Mouse (Mus musculus) heart, postnatal 0 days (tissue): ENCODE measurements at regions not wholly inside any gene's neighbourhood (a gene's known extent, or its start where the extent isn't known, plus 50 kb on each side); places are given as distances from the start of the nearest gene placed in this dataset.

Source experiments
- CTCF ChIP-seq: IDR thresholded peaks from 2 replicates; pipeline ENCODE4 v1.5.1; 2016; ENCODE audit warnings: antibody characterized with exemption, control low read depth, low read depth
- EP300 ChIP-seq: IDR thresholded peaks from 2 replicates; pipeline ENCODE4 v1.6.1; 2016; ENCODE audit warnings: antibody characterized with exemption, low read depth

DNA sequence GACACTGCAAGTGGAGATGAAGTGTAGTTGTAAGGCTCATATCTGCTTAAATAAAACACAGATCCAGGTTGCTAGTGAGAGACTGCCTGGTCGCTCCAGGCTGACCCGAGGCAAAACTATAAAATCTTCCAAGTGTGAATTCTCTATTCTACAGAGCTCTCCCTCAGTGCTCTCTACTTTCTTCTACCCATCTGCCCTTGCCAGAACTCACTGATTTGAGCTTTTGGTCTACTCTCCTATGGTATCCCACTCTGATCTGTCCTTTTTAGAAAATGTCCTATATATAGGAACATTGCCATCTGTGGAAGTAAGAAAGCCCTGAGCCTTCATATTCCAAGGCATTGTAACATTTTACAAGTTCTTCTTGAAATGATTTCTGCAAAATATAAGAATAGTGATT lies 518.3 kb downstream of the Galc start:
- TF ChIP-seq CTCF: no peak
- no peak for TF ChIP-seq EP300
